Comparison of ENCODE assay signal across 28 mouse cellular contexts in the genomic region with DNA sequence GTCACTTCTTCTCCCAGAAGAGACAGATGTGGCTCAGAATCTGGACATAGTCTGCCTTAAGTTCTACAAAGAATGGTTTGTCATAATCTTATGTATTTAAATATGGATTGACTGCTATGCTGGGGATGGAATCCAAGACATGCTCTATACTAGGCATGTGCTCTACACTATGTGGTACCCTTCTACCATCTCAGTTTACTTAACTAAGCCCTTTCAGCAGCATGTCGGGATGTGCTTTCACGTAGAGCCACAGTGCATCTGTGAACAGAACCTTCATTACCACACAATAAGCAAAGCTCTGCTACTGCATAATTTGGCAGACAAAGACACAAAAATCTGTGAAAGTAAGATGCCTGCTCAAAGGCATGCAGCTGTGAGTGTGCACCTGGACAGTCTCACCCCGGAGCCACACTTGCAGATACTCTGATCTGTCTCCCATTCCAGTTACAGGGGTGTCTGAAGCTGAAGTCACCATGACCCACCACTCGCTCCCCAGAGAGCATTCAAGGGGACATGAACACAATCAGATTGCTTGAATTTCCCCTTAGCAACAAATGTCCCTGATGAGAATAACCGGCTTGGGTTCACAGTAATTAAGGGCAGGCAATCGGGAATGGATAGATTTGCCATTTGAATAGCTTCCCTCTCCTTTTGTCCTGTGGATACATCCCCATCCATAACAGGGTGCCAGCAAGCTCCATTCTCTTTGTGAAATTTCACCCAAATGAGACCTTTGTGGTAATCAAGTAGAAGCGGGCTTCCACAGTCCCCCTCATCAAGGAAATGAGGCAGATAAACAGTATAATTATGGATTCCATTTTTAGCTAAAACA.
A peak's percentile ranks its signal among the peaks of the same experiment; 100 is the strongest.
DNase-seq lines count a peak whose midpoint lies in the region; ATAC-seq lines count a peak whose summit lies in the region.
"Had no signal": no experiment of that assay in that cellular context is flagged by ENCODE, and none has a peak within 500 bp of the region (broad histone marks: within the 10 kb centered on the region; RNA-seq: fewer than 3 reads in every experiment).

No protein-coding gene starts in this region.

- no peaks in the 10 kb centered on the region for H3K27me3 ChIP-seq in forebrain, embryonic 12.5 days
- peaks cover 7% of the 10 kb centered on the region for H3K27me3 ChIP-seq in forebrain, embryonic 10.5 days (ENCODE audit: poor library complexity, severe bottlenecking)
- no peaks in the 10 kb centered on the region for H3K27me3 ChIP-seq in hindbrain, embryonic 13.5 days
- no peaks in the 10 kb centered on the region for H3K27me3 ChIP-seq in hindbrain, embryonic 10.5 days (ENCODE audit: insufficient read depth, poor library complexity, severe bottlenecking)
- no peaks in the 10 kb centered on the region for H3K27me3 ChIP-seq in neural tube, embryonic 11.5 days (ENCODE audit: control insufficient read depth, insufficient read depth, low read length)
- H3K27me3 ChIP-seq: CH12.LX; embryonic facial prominence, embryonic 15.5 days; liver, embryonic 12.5 days; neural tube, embryonic 12.5 days had no signal

- 44% methylated on average over 7 of the region's 7 CpGs for WGBS in forebrain, embryonic 12.5 days
- 64% methylated on average over 7 of the region's 7 CpGs for WGBS in forebrain, embryonic 10.5 days
- 31% methylated on average over 7 of the region's 7 CpGs for WGBS in hindbrain, embryonic 13.5 days
- WGBS in hindbrain, embryonic 10.5 days: 74% methylated on average over 7 of the region's 7 CpGs
- 58% methylated on average over 7 of the region's 7 CpGs for WGBS in neural tube, embryonic 11.5 days

- H3K4me2 ChIP-seq in forebrain, embryonic 12.5 days: no peak overlapping the region
- no peak overlapping the region for H3K4me2 ChIP-seq in hindbrain, embryonic 13.5 days
- no peak overlapping the region for H3K4me2 ChIP-seq in neural tube, embryonic 11.5 days (ENCODE audit: low read depth)
- H3K4me2 ChIP-seq: embryonic facial prominence, embryonic 15.5 days; liver, embryonic 12.5 days; neural tube, embryonic 12.5 days had no signal

- H3K4me3 ChIP-seq in forebrain, embryonic 12.5 days (replicated peaks): no peak overlapping the region
- H3K4me3 ChIP-seq in forebrain, embryonic 10.5 days: no peak overlapping the region
- H3K4me3 ChIP-seq in hindbrain, embryonic 13.5 days: no peak overlapping the region
- H3K4me3 ChIP-seq in hindbrain, embryonic 10.5 days: no peak overlapping the region
- H3K4me3 ChIP-seq in neural tube, embryonic 11.5 days (ENCODE audit: low read depth, low read length): no peak overlapping the region
- H3K4me3 ChIP-seq: embryonic facial prominence, embryonic 10.5 days; embryonic facial prominence, embryonic 15.5 days; liver, embryonic 12.5 days; neural tube, embryonic 12.5 days had no signal

- DNase-seq in forebrain, embryonic 10.5 days (ENCODE audit: extremely low spot score, low spot score): no peak
- no peak for DNase-seq in hindbrain, embryonic 10.5 days (ENCODE audit: low spot score)
- peak; percentile 42 for DNase-seq in neural tube, embryonic 11.5 days (ENCODE audit: low spot score)
- no peak for DNase-seq in neural tube, embryonic 10.5 days (ENCODE audit: extremely low spot score, low spot score)
- DNase-seq in lung, postnatal 4 days: no peak
- no peak for DNase-seq in urinary bladder, postnatal 14 days (ENCODE audit: low spot score)
- DNase-seq: adrenal gland, adult 2 months; adrenal gland, postnatal 36 days; cerebellum, adult 8-10 months; cerebellum, postnatal 25 days; heart, postnatal 14 days; kidney, adult 8-10 months; kidney, postnatal 10 days; left cerebral cortex, postnatal 4 days; liver, postnatal 0 days; midbrain, embryonic 14.5 days; thymus, adult 2 months; thymus, postnatal 36 days had no signal

- no peak overlapping the region for H3K9ac ChIP-seq in forebrain, embryonic 12.5 days
- H3K9ac ChIP-seq in hindbrain, embryonic 13.5 days: no peak overlapping the region
- H3K9ac ChIP-seq in neural tube, embryonic 11.5 days (ENCODE audit: low read length): no peak overlapping the region
- H3K9ac ChIP-seq: embryonic facial prominence, embryonic 15.5 days; liver, embryonic 12.5 days; liver, postnatal 0 days; neural tube, embryonic 12.5 days had no signal

- ATAC-seq in forebrain, embryonic 12.5 days (ENCODE audit: low FRiP score): peak; percentile 64; the same call in 1 of the 2 replicates
- no peak for ATAC-seq in hindbrain, embryonic 13.5 days (ENCODE audit: low FRiP score)
- ATAC-seq in neural tube, embryonic 11.5 days (ENCODE audit: insufficient read depth, low FRiP score, low TSS enrichment): no peak
- ATAC-seq: activated CD4-positive, CD25-positive, alpha-beta regulatory T cell, adult 4 months; intestine, embryonic 16.5 days; liver, embryonic 12.5 days; liver, postnatal 0 days had no signal

- H3K36me3 ChIP-seq in forebrain, embryonic 12.5 days (replicated peaks): no peaks in the 10 kb centered on the region
- H3K36me3 ChIP-seq in forebrain, embryonic 10.5 days (replicated peaks): no peaks in the 10 kb centered on the region
- no peaks in the 10 kb centered on the region for H3K36me3 ChIP-seq in hindbrain, embryonic 13.5 days
- H3K36me3 ChIP-seq in hindbrain, embryonic 10.5 days: no peaks in the 10 kb centered on the region
- H3K36me3 ChIP-seq in neural tube, embryonic 11.5 days (ENCODE audit: control insufficient read depth, insufficient read depth, low read length): no peaks in the 10 kb centered on the region
- H3K36me3 ChIP-seq: embryonic facial prominence, embryonic 10.5 days; embryonic facial prominence, embryonic 15.5 days; liver, embryonic 12.5 days; neural tube, embryonic 12.5 days had no signal

- H3K9me3 ChIP-seq in forebrain, embryonic 12.5 days: no peaks in the 10 kb centered on the region
- no peaks in the 10 kb centered on the region for H3K9me3 ChIP-seq in forebrain, embryonic 10.5 days
- H3K9me3 ChIP-seq in hindbrain, embryonic 13.5 days: no peaks in the 10 kb centered on the region
- H3K9me3 ChIP-seq in hindbrain, embryonic 10.5 days: no peaks in the 10 kb centered on the region
- no peaks in the 10 kb centered on the region for H3K9me3 ChIP-seq in neural tube, embryonic 11.5 days (ENCODE audit: control insufficient read depth, low read length)
- H3K9me3 ChIP-seq: embryonic facial prominence, embryonic 10.5 days; embryonic facial prominence, embryonic 15.5 days; liver, embryonic 12.5 days; neural tube, embryonic 12.5 days had no signal

- peak overlapping the region; percentile 42 for H3K27ac ChIP-seq in forebrain, embryonic 12.5 days
- no peak overlapping the region for H3K27ac ChIP-seq in forebrain, embryonic 10.5 days
- peak overlapping the region; percentile 70 for H3K27ac ChIP-seq in hindbrain, embryonic 13.5 days
- H3K27ac ChIP-seq in hindbrain, embryonic 10.5 days: no peak overlapping the region
- no peak overlapping the region for H3K27ac ChIP-seq in neural tube, embryonic 11.5 days (ENCODE audit: low read depth, low read length)
- H3K27ac ChIP-seq: embryonic facial prominence, embryonic 10.5 days; embryonic facial prominence, embryonic 15.5 days; liver, embryonic 12.5 days; macrophage; neural tube, embryonic 12.5 days had no signal

- peaks cover 18% of the 10 kb centered on the region for H3K4me1 ChIP-seq in forebrain, embryonic 12.5 days
- peaks cover 22% of the 10 kb centered on the region for H3K4me1 ChIP-seq in forebrain, embryonic 10.5 days
- peaks cover 18% of the 10 kb centered on the region for H3K4me1 ChIP-seq in hindbrain, embryonic 13.5 days (replicated peaks)
- H3K4me1 ChIP-seq in hindbrain, embryonic 10.5 days (replicated peaks): peaks cover 10% of the 10 kb centered on the region; the same call in 1 of the 2 replicates
- no peaks in the 10 kb centered on the region for H3K4me1 ChIP-seq in neural tube, embryonic 11.5 days (ENCODE audit: control insufficient read depth, insufficient read depth, low read length)
- H3K4me1 ChIP-seq: liver, embryonic 12.5 days had no signal

Comparison
In these comparisons a context has a peak if more than half of its experiments do, and no peak if none do; other contexts are left out.
1. H3K27ac ChIP-seq: peak in forebrain, embryonic 12.5 days (single experiment) and hindbrain, embryonic 13.5 days (single experiment); none in forebrain, embryonic 10.5 days (single experiment), hindbrain, embryonic 10.5 days (single experiment) and neural tube, embryonic 11.5 days (single experiment).